Mouse (Mus musculus) layer of hippocampus, adult 18-20 months (tissue): ENCODE data around the gene Gemin5. TPM values are rescaled to one million over a fixed set of nuclear protein-coding genes. Genes with fewer than 3 reads are reported as not detected.

Experiments
- DNase-seq, 2 experiments: peaks; one replicate each; pipeline ENCODE4 v3.0.0; 2022; ENCODE audit warnings: low spot score in 2 of 2
- total RNA-seq, 2 experiments: library from RNA; stranded (reverse); gene quantifications; 2 replicates each; pipeline ENCODE4 v1.2.3; 2021

Gene Gemin5
- total RNA-seq, 2 experiments from 2014 or later, result 20.1 TPM

DNA sequence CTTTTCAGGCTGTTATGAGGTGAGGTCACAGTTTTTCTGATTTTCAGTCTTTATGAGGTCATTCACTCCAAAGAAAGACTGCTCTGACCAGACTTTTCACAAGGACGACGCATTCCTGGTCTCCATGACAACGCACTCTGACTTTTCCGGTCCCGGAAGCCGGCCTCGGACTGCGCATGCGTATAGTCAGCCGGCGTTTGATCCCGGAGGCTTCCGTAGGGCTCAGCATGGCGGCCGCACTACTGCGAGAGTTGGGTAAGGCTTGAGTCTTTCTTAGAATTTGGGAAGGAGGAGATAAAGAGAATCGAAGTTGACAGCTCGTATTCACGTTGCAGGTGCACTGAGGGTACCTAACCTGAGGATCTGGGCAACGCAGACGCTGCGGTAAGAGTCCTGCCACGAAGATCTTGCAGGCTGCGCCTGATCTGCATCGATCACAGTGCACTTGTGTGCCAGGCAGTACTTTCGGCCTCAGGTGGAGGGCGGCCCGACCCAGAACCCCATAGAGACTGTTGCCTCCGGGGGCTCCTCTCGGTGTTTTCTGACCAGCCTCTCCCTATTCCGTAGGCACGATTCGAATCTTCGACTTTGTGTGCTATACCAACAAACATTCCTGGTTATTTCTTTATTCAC is 3.2 kb upstream of the Gemin5 start, which contains the start of gene Mrpl22:
TSS of gene Mrpl22 (plus strand) at position 203 of the 633 bp plus-strand sequence.
- DNase-seq, result peak; percentile 90 to 97

DNA sequence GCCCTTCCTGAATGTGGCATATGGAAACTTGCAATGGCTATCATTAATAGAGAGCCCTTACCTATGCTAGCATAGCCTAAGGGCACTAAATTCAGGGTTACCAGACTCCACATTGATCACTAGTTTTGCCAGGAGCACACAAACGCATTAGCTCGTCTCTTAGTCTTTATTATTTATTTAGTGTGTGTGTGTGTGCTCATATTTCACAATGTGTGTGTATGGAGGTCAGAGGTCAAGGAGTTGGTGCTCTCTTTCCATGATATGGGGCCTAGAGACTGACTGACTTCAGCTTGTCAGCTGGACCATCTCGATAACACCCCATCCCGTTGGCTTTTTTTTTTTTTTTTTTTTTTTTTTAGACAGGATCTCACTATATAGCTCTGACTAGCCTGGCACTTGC is 1.3 kb upstream of the Gemin5 start:
- DNase-seq, result no peak

DNA sequence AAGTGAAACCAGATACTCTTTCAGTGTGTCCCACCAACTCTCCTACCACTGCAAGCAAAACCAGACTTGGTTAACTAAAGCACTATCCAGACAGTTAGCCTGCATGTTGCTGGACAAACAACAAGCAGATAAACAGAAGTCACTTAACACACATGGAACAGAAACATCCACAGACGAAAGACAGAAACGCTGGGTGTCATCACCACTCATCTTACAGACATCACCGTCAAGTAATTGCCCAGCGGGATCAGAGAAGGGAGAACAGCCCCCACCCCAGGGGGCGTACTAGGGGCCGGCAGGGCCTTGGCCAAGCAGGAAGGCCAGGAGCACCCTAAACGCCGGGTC is 545 bp downstream of the Gemin5 start:
- DNase-seq, result no peak

GRCm38 (mm10) chr11:58165072-58165471 is 3.3 kb downstream of the Gemin5 start:
- DNase-seq, result no peak

DNA sequence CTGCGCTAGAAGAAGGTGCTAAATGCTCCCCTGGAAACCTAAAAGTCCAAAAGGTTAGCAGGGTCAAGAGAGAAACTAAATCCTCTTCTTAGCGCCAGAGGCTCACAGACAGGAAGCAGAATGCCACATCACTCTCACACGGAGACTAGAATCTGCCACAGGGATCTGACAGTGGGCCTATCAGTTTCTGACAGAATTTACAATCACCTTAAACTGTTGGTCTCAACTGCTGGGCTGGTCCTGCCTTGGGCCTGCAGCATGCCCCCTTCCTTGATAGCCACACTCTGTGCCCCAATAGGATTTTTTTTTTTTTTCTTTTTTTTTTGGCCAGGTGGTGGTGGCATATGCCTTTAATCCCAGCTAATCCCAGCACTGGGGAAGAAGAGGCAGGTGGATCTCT is 11.5 kb downstream of the Gemin5 start:
- DNase-seq, result no peak

- DNase-seq, result no peak
Observed at GRCm38 (mm10) chr11:58155458-58155857, 12.9 kb downstream of the Gemin5 start.

- DNase-seq, result no peak
Observed at GRCm38 (mm10) chr11:58146241-58146640, 22.1 kb downstream of the Gemin5 start.

DNA sequence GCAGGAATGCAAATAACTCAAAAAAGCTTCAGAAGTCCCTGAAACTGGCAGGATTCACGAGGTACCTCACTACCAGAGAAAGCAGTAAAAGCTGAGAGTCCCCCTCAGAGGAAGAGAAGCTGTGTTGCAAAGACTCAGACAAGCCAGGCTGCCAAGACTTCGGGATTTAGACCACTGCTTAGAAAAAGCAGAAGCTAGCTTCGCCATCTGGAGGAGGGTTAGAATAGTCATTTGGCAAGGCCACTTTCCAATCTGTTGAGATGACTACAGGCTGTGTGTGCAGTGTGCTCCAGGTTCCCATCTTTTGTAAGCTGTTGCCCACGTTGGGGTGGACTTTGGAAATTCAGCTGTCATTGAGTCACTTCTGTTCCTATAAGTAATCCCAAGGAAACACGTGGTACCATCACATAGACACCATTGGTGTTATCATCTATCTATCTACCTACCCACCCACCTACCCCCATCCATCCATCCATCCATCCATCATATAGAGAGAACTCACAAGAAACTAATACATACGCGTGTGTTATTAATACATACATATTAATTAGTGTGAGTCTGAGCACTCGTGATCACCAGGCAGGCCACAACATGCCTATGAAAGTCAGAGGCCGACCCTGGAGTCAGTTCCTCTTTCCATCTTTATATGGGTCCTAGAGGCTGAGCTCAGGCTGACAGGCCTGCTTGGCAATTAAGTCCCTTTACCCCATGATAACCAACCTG is 24.5 kb downstream of the Gemin5 start:
- DNase-seq, result peak; percentile 22 to 61

- DNase-seq, result no peak
Observed at GRCm38 (mm10) chr11:58139466-58139865, 28.9 kb downstream of the Gemin5 start.

DNA sequence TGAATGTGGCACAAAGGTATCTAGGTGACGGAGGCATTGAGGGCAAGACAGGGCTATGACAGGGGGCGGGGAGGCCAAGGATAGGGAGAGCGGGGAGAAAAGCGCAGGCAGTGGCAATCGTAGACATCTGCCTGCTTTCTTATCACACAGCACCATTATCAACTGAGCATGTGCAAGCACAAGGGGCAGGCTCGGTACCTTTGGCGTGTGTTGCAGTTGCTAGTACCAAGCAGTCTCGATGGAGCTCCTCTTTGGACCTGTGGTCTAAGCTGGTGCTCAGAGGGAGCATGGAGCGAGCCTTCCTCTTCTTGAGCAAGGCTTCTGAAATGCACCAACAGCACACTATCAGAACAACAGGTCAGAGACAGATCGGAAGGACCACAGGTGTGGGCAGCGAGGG is 29.5 kb downstream of the Gemin5 start:
- DNase-seq, result no peak

DNA sequence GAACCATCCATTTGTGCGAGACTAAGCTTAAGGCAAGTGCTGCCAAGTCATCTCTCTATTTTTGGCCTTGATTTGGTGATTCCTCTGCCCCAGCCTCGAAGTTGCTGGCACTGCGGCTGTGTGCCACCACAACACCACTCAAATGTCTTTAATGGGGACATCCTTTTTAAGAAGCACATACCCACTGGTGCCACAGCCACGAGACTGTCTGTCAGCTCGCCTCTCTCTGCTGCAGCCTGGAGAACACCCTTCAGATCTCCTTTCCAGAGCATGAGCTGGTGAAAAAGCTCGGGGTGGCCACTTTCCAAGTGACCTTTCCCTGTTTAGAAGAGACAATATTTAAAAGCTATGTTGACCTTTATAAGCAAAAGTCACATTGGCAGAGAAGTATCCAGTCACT is 31.7 kb downstream of the Gemin5 start:
- no peak for DNase-seq

GRCm38 (mm10) chr11:58135296-58135695 is 33.0 kb downstream of the Gemin5 start:
- DNase-seq, result no peak

- DNase-seq, result no peak
Observed at GRCm38 (mm10) chr11:58134869-58135268, 33.5 kb downstream of the Gemin5 start.

GRCm38 (mm10) chr11:58132026-58132425 is 36.3 kb downstream of the Gemin5 start:
- DNase-seq, result no peak

DNA sequence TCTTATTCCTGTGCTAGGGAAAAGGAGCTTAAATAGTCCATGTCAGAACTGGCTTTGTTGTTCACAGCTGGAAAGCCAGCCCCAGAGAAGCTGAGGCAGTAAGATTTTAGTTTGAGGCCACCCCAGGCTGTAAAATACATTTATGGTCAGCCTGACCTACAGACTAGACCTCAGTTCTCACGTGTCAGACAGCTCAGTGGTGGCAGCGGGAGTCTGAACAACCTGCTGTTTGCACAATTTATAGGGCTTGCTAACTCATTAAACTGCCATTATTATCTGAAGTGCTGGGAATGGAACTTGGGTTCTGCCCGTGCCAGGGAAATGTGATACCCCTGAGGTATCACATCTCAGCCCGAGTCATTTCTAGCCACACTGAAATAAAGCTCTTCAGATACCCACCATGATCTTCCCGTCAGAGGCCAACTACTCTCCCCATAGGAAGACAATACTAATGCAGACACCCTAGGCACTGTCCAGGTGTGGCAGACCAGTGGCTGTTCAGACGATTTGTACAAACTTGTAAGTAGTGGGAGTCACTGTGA is 39.0 kb downstream of the Gemin5 start:
- no peak for DNase-seq

DNA sequence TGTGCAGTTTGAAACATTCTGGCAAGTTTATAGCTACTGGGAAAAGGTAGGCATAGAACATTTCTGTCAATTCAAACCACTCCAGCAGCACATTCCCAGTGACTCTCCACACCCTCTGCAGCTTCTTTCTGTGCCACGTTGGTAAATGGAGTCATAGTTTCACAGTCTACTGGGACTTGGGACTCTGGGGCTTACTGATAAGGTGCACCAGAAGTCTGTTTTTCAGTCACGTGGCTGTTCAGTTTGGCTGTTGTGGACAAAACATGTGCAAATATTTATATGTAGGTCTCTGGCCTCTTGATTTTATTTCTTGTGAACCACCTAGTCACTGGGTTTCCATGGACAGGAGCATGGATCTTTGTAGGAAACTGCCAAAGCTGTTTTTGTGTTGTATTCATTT is 40.8 kb downstream of the Gemin5 start:
- no peak for DNase-seq

DNA sequence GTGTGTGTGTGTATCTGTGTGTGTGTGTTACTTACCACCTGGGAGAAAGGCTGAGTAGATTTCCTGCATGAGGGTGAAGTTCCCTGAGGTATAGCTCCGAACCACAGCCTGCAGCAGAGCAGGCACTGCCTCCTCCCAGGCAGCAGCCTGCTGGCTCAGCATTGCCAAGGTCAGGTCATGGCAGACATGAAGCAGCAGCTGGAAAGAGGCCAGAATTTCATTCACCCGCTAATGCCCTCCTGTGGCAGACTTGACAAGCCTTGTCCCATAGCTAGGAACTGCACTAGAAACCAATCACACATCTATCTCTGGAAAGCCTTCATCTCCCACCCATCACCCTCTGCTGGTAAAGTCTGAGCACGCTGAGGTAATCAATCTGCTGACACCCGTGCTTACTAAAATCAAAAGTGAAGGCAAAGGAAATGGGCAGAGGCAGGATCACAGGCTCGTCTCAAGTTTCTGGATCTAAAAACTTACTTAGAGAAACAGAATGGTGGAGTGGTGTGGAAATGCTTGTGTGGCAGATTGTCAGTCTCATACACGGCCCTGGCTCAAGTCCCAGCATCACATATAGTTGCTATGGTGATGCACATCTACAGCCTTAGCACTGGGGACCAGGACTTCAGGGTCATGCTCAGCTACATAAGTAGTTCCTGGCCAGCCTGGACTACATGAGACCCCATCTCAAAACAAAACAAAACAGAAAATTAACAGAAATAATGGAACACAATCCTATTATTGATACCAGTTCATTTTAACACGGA is 41.8 kb downstream of the Gemin5 start:
- peak in 1 of 2 experiments; percentile 49 for DNase-seq

- no peak for DNase-seq
Observed at GRCm38 (mm10) chr11:58125021-58125420, 43.3 kb downstream of the Gemin5 start.

- no peak for DNase-seq
Observed at GRCm38 (mm10) chr11:58123711-58124110, 44.6 kb downstream of the Gemin5 start.

GRCm38 (mm10) chr11:58121351-58121750 is 47.0 kb downstream of the Gemin5 start:
- no peak for DNase-seq

DNA sequence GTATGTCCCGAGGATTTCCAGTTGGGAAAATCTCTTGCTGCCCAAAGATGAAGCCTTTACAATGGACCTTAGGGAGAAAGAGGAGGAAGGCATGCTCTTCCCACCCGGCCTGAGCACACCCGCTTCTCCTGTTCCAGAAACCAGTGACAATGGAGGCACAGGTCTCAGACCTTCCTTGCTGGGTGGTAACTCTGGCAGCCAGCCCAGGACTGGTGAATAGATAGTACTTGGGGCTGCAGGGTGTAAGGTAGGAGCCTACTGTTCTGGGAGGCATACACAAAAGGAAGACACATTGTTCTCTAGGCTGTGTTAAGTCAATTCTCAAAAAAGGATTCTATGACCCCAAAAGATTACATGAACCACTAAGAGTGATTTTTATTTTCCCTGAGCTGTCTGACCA is 47.7 kb downstream of the Gemin5 start:
- DNase-seq, result no peak

DNA sequence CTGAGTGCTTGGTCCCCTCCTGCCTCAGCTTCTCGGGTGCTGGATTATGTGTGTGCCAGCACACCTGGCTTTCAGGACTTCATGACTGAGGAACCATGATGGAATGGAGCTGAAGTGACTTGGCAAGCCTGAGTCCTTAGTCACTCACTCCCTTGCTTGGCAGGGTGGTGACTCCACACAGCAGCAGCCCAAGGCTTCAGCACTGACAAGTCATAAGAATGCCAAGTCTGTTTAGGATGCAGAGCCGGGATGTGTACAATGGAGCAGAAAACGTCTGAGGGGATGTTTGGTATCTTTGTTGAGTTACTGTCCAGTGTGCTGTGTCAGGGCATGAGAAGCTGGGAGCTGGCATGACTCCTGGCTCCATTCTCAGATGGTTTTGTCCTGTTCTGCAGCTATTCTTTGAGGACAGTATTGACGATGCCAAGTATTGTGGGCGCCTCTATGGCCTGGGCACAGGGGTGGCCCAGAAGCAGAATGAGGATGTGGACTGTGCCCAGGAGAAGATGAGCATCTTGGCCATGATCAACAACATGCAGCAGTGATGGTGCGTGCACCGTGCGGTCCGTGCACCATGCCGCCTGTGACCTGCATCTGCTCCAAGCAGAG is 51.2 kb downstream of the Gemin5 start:
- DNase-seq, result no peak
